Mouse (Mus musculus): ENCODE results near the gene Aox2. TPM values are rescaled to one million over a fixed set of nuclear protein-coding genes. Genes with fewer than 3 reads are reported as not detected.
A peak's percentile ranks its signal among the peaks of the same experiment; 100 is the strongest.

Gene Aox2
- 0.27 and 0.52 TPM in 2 replicates for total RNA-seq (2021)
- long read RNA-seq, partial matches to known transcripts: 0 of 1 reads
- long read RNA-seq, other reads (novel, unspliced or antisense): 1 of 1 reads

- no peak for DNase-seq
Measured at GRCm38 (mm10) chr1:58278026-58278425, at the start of gene Aox2. Gene Aox2, plus strand, starts transcription at chr1:58278326.

- no peak for DNase-seq
Measured at GRCm38 (mm10) chr1:58228916-58229315, 49.2 kb upstream of the Aox2 start.

- no peak for DNase-seq
Measured at GRCm38 (mm10) chr1:58229774-58230173, 48.4 kb upstream of the Aox2 start.

GRCm38 (mm10) chr1:58230542-58230941, 47.6 kb upstream of the Aox2 start:
- DNase-seq: no peak

- DNase-seq: no peak
Measured at GRCm38 (mm10) chr1:58235405-58235804, 42.7 kb upstream of the Aox2 start.

- DNase-seq: no peak
Measured at GRCm38 (mm10) chr1:58237527-58238299, 40.4 kb upstream of the Aox2 start.

- no peak for DNase-seq
Measured at GRCm38 (mm10) chr1:58238440-58238839, 39.7 kb upstream of the Aox2 start.

- DNase-seq: no peak
Measured at GRCm38 (mm10) chr1:58238961-58239360, 39.2 kb upstream of the Aox2 start.

GRCm38 (mm10) chr1:58240347-58240746, 37.8 kb upstream of the Aox2 start:
- DNase-seq: no peak

GRCm38 (mm10) chr1:58244487-58244886, 33.6 kb upstream of the Aox2 start:
- DNase-seq: no peak

- no peak for DNase-seq
Measured at GRCm38 (mm10) chr1:58248518-58248917, 29.6 kb upstream of the Aox2 start.

GRCm38 (mm10) chr1:58253466-58253865, 24.7 kb upstream of the Aox2 start:
- DNase-seq: no peak

GRCm38 (mm10) chr1:58257195-58257991, 20.7 kb upstream of the Aox2 start:
- DNase-seq: peak; percentile 13

GRCm38 (mm10) chr1:58260311-58260710, 17.8 kb upstream of the Aox2 start:
- no peak for DNase-seq

GRCm38 (mm10) chr1:58268231-58268630, 9.9 kb upstream of the Aox2 start:
- no peak for DNase-seq

GRCm38 (mm10) chr1:58270807-58271569, 7.1 kb upstream of the Aox2 start:
- peak; percentile 12 for DNase-seq

GRCm38 (mm10) chr1:58275879-58276278, 2.2 kb upstream of the Aox2 start:
- DNase-seq: no peak

- DNase-seq: no peak
Measured at GRCm38 (mm10) chr1:58278513-58278912, 387 bp downstream of the Aox2 start.

GRCm38 (mm10) chr1:58280381-58280780, 2.3 kb downstream of the Aox2 start:
- DNase-seq: no peak

- DNase-seq: no peak
Measured at GRCm38 (mm10) chr1:58280939-58281624, 3.0 kb downstream of the Aox2 start.

- no peak for DNase-seq
Measured at GRCm38 (mm10) chr1:58281625-58281988, 3.5 kb downstream of the Aox2 start.

GRCm38 (mm10) chr1:58284505-58284904, 6.4 kb downstream of the Aox2 start:
- no peak for DNase-seq
